Mouse (Mus musculus) ES-Bruce4 (cell line): ENCODE measurements around the gene Procr. TPM values are rescaled to one million over a fixed set of nuclear protein-coding genes. Genes with fewer than 3 reads are reported as not detected.

Source experiments
- H3K27ac ChIP-seq: 2 replicates; pipeline ENCODE4 v1.5.1; 2012; ENCODE audit warnings: low read length, inconsistent platforms; ENCODE audit not compliant: insufficient read depth
- H3K27me3 ChIP-seq: 2 replicates; pipeline ENCODE4 v1.6.1; 2012; ENCODE audit warnings: mild to moderate bottlenecking, low read length, inconsistent platforms; ENCODE audit not compliant: control insufficient read depth, poor library complexity, insufficient read depth, severe bottlenecking
- H3K36me3 ChIP-seq: 2 replicates; pipeline ENCODE4 v1.6.1; 2012; ENCODE audit warnings: inconsistent platforms, mild to moderate bottlenecking, low read length, moderate library complexity; ENCODE audit not compliant: control insufficient read depth, poor library complexity, insufficient read depth, severe bottlenecking
- H3K4me1 ChIP-seq: one replicate; pipeline ENCODE4 v1.8.1; 2011; ENCODE audit warnings: low read length; ENCODE audit not compliant: control insufficient read depth, insufficient read depth
- H3K4me3 ChIP-seq: 2 replicates; pipeline ENCODE4 v1.5.1; 2011; ENCODE audit warnings: low read depth, mild to moderate bottlenecking, low read length
- H3K9ac ChIP-seq: 2 replicates; pipeline ENCODE4 v1.6.1; 2012; ENCODE audit warnings: low read depth, mild to moderate bottlenecking, inconsistent platforms; ENCODE audit not compliant: poor library complexity, severe bottlenecking
- H3K9me3 ChIP-seq: replicated peaks from 2 replicates; pipeline ENCODE4 v1.6.1; 2012; ENCODE audit warnings: mild to moderate bottlenecking, low read length, inconsistent platforms; ENCODE audit not compliant: control insufficient read depth, poor library complexity, insufficient read depth, severe bottlenecking
- CTCF ChIP-seq: IDR thresholded peaks from one replicate; pipeline ENCODE4 v1.8.1; 2011; ENCODE audit warnings: low read depth, low read length
- EP300 ChIP-seq: IDR thresholded peaks from 2 replicates; pipeline ENCODE4 v1.6.1; 2011; ENCODE audit warnings: low read depth, low read length; ENCODE audit not compliant: insufficient read depth
- POLR2A ChIP-seq: IDR thresholded peaks from one replicate; pipeline ENCODE4 v1.8.1; 2011; ENCODE audit warnings: low read length; ENCODE audit not compliant: insufficient read depth
- polyA plus RNA-seq: library from polyadenylated mRNA; stranded (reverse); fragments of >200 nt; gene quantifications from 2 replicates; pipeline ENCODE4 v1.2.4, GENCODE M21; 2011; ENCODE audit warnings: low read depth; ENCODE audit not compliant: missing spikeins, insufficient read depth, insufficient read length

The Procr gene
- polyA plus RNA-seq, 1 experiment: 6.6 TPM

GRCm38 (mm10) chr2:155764679-155765418 lies 13.9 kb downstream of the Procr start:
- Histone ChIP-seq H3K27ac (no peak overlapping the region), H3K36me3 (no peaks in the 10 kb centered on the region), H3K27me3 (no peaks in the 10 kb centered on the region), H3K4me3 (no peak overlapping the region), H3K9ac (no peak overlapping the region), H3K4me1 (no peaks in the 10 kb centered on the region), H3K9me3 (no peaks in the 10 kb centered on the region)
- TF ChIP-seq EP300 (no peak), CTCF (peak; percentile 1), POLR2A (no peak)

GRCm38 (mm10) chr2:155773664-155774063 lies 22.7 kb downstream of the Procr start:
- no peak for TF ChIP-seq POLR2A
- no peak for TF ChIP-seq EP300
- no peak for TF ChIP-seq CTCF
- no peaks in the 10 kb centered on the region for H3K36me3 ChIP-seq
- H3K4me3 ChIP-seq: no peak overlapping the region
- H3K4me1 ChIP-seq: peaks cover 2% of the 10 kb centered on the region
- no peak overlapping the region for H3K27ac ChIP-seq
- peaks cover 11% of the 10 kb centered on the region for H3K27me3 ChIP-seq
- no peaks in the 10 kb centered on the region for H3K9me3 ChIP-seq
- H3K9ac ChIP-seq: no peak overlapping the region

- H3K4me3 ChIP-seq: peak overlapping the region; percentile 57
- peaks cover 2% of the 10 kb centered on the region for H3K4me1 ChIP-seq
- no peaks in the 10 kb centered on the region for H3K36me3 ChIP-seq
- H3K27me3 ChIP-seq: peaks cover 11% of the 10 kb centered on the region
- H3K9me3 ChIP-seq: no peaks in the 10 kb centered on the region
- TF ChIP-seq EP300 (no peak), CTCF (no peak), POLR2A (no peak)
- H3K9ac ChIP-seq: peak overlapping the region; percentile 87
- no peak overlapping the region for H3K27ac ChIP-seq
Measured at GRCm38 (mm10) chr2:155774261-155774926, 23.5 kb downstream of the Procr start.

GRCm38 (mm10) chr2:155774927-155775684 lies 24.2 kb downstream of the Procr start, which contains the start of gene Mmp24:
Mmp24 (plus strand) TSS chr2:155775342.
- no peak within 1 kb of the TSS for H3K27ac ChIP-seq
- H3K27me3 ChIP-seq: peaks cover 11% of the 10 kb centered on the region
- TF ChIP-seq CTCF (no peak), POLR2A (no peak), EP300 (no peak)

GRCm38 (mm10) chr2:155775685-155776263 lies 24.9 kb downstream of the Procr start:
- H3K27me3 ChIP-seq: peaks cover 11% of the 10 kb centered on the region
- no peak overlapping the region for H3K27ac ChIP-seq
- no peaks in the 10 kb centered on the region for H3K36me3 ChIP-seq
- H3K4me1 ChIP-seq: peaks cover 2% of the 10 kb centered on the region
- peak overlapping the region; percentile 65 for H3K4me3 ChIP-seq
- no peak for TF ChIP-seq EP300
- TF ChIP-seq CTCF: no peak
- no peak for TF ChIP-seq POLR2A
- peak overlapping the region; percentile 87 for H3K9ac ChIP-seq
- H3K9me3 ChIP-seq: no peaks in the 10 kb centered on the region

More at GRCm38 (mm10) chr2:155774927-155775684, 24.2 kb downstream of the Procr start, which contains the start of gene Mmp24:
- Histone ChIP-seq H3K4me3 (peak within 1 kb of the TSS; percentile 65), H3K9me3 (no peaks in the 10 kb centered on the region), H3K36me3 (no peaks in the 10 kb centered on the region), H3K9ac (peak within 1 kb of the TSS; percentile 87), H3K4me1 (peaks cover 2% of the 10 kb centered on the region)
